Mouse (Mus musculus) kidney, postnatal 25 days (tissue): ENCODE data around the gene Tex44.
A peak's percentile ranks its signal among the peaks of the same experiment; 100 is the strongest.

Experiments
- DNase-seq, 2 experiments: peaks; one replicate each; pipeline ENCODE4 v3.0.0; 2021; ENCODE audit warnings: mixed read lengths in 2 of 2

Tex44 gene

DNA sequence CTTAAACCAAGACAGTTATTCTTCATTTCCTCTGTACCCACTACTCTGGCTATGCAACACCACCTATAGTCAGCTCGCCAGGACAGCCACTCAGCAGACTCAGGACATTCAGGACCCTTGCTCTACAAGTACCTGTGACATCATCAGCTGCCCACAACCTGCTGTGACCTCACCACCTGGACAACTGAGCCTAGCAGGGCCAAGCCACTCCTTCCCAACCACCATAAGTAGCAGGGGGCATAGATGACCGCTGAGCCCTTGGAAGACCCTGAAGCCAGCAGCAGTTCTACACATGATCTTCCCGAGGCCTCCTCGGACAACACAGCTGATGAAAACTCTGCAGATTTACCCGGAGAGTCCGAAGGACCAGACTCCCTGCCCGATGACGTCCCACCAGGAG is at the start of gene Tex44, which contains the start of gene Nmur1:
Gene Tex44, plus strand, starts transcription at position 202 of the 400 bp plus-strand sequence.
Gene Nmur1, minus strand, starts transcription at position 101 of the 400 bp plus-strand sequence.
- no peak for DNase-seq

DNA sequence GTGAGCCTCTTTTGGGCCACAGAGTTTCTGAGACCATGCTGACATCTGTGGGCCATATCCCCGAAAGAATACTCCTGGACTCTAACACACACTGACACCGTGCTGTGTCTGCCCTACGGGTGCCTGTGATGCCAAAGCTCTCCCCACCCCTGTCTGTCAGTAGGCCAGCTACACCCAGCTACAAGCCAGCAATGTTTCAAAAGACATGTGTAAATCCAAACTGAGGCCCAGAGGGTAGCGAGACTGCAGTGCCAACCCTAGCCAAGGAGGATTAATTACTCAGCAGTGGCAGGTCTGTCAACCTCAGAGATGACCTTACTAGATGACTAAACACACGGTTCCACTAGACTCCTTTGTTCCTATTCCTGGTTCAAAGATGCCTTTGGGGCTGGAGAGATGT is 49.8 kb upstream of the Tex44 start:
- no peak for DNase-seq

DNA sequence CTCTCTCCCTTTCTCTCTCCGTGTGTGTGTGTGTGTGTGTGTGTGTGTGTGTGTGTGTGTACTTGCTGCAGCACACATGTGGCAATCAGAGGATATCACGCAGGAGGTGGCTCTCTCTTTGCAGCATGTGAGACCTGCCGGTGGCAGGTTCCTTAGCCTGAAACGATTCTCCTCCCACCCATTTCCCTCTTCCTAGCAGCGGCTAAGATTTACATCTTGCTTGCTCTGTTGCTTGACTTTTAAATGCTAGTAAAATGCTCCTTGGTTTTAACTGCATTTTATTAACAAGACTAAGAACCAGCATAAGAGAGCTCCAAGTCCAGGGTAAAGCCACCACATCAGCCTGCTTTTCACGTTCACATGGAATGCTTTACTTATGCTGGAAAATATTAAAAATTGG is 47.5 kb upstream of the Tex44 start:
- DNase-seq: no peak

DNA sequence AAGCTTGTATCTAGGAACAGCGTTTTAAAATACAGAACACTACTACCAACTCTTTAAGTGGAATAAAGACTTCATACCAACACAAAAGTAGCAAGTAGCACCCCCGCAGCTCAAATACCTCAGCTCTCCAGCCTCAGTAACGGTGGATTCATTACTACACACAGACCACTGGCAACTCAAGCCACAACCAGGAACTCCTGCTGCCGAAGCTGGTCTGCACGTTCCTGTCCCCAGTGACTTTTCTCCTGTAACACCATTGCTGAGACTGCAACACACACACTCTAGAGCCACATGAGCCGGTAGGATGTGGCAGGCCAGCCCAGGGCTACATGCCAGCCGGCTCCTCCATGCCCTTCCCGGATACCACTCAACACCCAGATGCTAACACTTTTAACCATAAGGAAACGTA is 47.0 kb upstream of the Tex44 start:
- no peak for DNase-seq

DNA sequence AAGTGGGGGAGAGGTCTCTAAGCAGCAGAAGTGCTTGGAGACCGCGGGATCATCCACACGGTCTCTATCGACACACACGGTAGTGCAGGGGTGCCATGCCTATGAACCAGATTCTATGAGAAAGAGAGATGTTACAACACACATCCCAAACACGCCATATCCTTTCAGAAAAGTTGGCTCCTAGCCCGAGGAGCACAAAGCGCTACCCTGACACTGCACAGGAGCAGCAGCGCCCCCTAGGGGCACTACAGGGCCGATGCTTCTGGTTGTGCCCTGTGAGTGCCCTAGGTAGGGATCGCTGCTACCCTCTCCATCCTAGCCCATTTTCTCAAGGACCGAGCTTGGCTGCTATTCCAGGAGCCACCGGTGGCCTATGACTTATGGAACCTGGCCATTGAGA is 45.1 kb upstream of the Tex44 start:
- DNase-seq: peak in 1 of 2 experiments; percentile 32

DNA sequence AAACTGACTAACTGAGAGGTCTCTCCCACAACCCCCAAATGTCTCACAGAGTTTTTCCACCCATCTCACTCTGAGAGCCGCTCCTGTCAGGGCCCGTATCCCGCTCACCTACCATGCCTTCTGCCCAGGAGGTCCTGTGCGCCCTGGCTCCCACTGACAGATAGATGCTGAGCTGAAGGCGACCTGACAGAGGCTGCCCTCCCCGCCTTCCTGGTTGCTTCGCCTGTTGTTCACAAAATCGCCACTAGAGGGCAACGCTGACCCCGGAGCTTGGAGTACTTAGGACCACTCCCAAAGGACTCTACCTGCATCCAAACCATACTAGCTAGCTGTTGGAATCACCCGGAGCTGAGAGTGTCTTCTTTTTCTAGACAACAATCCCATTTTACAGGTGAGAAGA is 36.9 kb upstream of the Tex44 start:
- peak; percentile 65 to 81 for DNase-seq

DNA sequence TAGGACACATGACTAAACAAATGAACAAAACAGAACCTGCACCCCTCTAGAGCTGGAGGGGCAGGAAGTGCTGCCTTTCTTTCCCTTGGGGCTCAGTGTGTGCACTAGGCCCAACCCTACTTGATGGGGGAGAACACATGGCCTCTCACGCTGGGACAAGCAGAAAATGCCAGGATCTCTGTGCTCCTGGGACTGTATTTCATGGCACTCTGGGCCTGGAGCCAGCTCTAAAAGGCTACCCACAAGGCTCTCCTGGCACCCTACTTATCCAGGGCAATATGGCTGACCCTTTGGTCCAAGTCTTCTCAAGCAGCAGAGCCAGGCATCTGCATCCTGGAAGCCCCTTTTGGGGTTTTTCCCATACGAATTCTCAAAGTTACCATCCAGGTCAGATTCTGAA is 34.7 kb upstream of the Tex44 start:
- DNase-seq: no peak

DNA sequence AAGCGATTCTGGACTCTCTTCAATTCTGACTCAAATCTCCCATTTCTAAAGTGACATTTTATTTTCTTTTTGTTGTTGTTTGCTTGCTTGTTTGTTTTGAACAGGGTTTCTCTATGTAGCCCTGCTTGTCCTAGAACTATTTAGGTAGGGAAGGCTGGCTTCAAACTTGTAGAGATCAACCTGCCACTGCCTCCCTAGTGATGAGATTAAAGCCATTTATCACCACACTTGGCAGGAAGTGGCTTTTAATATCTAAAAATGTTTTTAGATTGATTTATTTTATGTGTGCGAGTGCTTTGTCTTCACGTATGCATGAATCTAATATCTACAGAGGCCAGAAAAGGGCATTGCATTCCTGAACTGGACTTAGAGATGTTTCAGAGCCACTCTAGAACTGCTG is 32.9 kb upstream of the Tex44 start:
- DNase-seq: no peak

DNA sequence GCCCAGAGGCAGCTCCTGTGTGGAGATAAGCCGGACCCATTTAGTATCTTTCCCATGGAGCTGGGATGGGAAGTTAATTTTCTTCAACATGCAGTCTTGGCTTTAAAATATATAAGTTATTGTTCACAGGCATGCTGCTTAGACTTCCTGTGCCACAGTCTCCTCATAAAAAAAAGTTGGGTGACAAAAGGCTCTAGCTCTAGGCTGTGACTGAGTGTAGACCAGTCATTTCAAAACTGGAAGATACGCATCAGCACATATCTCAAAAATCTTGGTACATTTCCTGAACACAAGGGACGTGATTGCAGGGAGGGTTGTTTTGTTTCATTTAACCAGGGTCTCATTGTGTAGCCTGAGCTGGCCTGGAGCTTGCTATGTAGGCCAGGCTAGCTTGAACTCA is 31.9 kb upstream of the Tex44 start:
- DNase-seq: no peak

DNA sequence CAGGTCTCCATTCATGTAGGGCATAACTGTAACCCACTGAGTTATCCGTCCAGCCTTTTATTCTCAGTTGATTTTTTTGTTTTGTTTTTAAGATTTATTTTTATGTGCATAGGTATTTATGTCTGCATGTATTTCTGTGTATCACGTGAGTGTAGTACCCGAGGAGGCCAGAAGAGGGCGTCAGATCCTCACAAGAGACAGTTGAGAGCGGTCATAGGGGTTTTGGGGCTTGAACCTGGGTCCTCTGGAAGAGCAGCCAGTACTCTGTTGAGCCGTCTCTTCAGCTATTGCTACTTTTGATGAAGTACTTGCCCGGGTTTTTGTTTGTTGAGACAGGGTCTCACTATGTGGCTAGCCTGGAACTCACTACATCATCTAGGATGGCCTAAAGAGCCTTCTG is 30.2 kb upstream of the Tex44 start:
- DNase-seq: peak in 1 of 2 experiments; percentile 11

DNA sequence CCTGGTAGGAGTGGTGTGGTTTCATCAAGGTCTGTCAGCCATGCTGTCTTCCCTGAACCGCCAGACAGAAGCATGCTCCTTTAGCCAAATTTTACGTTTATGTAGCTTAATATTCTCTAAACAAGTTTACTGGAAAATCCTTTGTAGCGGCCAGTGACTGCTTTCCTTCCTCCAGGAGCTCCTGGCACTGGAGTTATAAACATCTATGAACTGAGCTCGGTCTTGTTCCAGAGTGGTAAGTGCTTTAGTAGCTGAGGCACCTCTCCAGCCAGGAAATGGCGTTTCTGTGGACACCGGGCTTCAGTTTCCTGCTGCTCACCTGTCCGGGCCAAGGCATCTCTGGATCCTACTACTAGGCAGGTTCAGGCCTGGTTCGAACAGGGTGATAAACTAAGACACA is 28.5 kb upstream of the Tex44 start:
- no peak for DNase-seq

DNA sequence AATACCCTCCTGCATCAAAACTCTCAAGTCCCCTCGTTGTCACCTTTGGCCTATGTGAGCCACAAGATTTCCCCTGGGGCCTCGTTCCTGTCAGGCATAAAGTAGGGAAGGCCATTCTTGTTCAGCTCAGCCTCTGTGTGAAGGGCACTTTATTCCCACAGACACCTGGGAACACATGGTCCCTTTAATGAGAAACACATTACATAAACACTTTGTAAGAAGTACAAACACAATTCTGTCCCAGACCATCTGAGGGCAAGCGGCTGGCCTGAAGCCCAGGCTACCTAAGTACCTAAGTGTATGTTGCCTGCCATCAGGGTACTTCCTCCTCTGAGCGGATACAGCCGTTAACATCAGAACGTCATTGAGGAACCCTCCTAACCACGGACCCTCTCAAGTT is 27.9 kb upstream of the Tex44 start:
- no peak for DNase-seq

DNA sequence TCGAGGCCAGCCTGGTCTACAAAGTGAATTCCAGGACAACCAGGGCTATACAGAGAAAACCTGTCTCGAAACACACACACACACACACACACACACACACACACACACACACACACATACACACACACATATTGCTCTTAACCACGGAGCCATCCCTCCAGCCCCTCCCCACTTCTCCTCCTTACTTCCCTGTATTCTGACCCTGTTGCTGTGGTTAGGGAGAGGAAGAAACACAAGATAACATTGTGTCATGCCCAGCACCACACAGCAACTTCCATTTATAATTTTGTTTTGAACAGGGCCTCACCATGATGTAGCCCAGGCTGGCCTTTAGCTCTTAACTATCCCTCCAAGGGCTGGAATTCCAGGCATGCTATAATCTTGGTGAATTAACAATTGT is 26.8 kb upstream of the Tex44 start:
- no peak for DNase-seq

DNA sequence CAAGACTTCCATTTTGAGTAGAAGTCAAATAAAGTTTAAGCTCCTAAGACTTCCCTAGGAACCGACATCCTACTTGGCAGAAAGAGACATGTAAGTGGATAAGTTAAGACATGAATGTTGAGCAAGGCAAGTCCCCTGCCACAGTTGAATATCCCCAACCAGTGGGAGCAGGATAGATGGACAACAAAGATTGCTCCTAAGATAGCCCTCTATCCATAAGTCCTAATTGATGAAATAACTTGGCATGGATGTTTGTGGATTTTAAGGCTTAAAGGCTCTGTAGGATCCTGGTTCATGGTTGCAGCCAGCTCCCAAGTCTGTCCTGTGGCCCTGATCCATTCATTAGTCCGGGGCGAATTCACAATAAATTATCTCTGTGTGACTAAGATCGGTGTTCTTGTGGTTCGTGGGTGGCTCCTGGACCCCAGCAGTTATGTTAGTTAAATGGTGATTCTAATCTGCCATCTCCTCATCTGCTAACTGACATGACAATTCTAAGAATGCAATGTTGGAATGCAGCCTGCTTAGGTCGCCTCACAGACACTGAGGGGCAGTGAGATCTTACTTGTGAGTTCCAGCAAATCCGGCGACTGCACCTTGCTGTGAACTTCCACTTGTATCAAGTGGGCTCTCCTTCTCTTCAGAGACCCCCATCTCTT is 25.9 kb upstream of the Tex44 start:
- DNase-seq: no peak

DNA sequence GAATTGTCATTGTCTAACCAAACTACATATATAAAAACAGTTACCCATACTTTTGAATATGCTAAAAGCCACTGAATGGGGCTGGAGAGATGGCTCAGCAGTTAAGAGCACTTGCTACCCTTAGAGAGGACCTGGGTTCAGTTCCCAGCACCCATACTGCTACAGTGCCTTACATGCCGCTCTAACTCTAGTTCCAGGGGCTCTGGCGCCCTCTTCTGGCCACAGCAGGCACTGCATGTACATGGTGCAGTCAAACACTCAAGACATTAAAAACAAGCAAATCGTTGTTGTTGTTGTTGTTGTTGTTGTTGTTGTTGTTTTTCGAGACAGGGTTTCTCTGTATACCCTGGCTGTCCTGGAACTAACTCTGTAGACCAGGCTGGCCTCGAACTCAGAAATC is 21.3 kb upstream of the Tex44 start:
- peak in 1 of 2 experiments; percentile 13 for DNase-seq

DNA sequence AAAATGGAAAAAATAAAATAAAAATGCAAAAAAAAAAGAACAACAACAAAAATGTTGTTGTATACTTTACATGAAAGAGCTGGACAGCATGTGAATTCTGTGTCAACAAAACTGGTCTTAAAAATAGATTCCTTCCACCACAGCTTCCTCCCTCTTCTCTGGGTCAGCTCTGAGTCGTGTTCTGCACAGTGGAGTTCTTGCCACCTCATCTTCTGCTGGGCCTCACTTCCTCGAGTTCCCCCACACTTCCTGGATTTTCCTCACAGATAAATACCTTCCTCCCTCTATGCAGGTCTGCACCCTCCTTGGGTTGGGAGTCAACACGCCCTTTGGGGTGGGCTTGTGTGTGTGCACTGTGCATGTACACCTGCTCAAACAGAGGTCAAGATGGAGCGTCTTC is 19.8 kb upstream of the Tex44 start:
- DNase-seq: no peak

DNA sequence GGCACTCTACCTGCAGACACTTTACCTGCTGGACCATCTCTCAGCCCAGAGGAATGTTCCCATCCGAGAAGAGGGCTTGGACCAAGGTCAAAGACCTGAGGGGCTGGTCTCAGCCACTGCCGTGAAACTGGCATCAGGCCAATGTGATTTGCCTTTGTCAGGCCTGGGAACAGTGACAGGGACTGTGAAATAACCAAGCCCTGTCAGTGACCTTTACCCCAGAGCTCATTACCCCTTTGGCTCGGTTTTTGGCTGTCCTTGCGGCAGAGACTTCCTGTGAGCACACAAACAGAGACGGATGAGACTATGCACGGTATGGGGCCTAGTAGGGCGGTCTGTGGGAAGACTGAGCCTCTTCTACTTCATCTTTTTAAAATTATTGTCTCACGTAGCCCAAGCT is 19.2 kb upstream of the Tex44 start:
- peak; percentile 58 to 80 for DNase-seq

DNA sequence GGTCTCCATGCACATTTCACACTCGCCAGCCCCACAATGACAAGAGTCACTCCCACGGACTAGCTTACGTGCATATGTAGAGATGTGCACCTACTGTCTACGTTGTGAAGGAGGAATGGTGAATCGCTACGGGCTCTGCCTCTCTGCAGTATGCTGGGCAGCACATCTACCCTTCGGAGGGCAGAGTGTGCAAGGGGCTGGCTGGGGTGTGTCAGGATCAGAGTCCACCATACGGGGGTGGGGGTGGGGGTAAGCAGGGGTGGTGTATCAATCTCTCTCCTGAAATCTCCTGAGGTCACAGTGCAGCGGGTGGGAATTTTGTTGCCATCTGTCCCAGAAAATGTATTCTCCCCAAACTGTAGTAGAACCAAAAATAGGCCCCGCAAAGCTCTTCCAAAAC is 17.6 kb upstream of the Tex44 start:
- DNase-seq: no peak

DNA sequence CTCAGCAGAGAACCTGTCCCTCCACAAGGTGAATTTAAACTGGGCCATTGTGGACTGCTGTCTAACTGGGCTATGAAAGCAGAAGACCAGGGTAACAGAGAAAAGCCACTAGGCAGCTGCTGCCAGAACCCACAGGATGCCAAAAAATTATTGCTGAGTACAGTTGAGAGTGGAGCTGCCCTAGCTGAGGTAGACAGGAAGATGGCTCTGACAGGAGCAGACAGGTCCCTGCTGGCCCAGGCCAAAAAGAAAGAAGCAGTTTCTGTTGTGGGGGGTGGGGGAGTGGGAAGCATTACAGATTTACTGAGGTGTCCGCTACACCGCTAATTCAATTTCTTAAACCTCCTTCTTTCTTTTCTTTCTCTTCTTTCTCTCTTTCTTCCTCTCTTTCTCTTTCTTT is 16.7 kb upstream of the Tex44 start:
- DNase-seq: no peak

DNA sequence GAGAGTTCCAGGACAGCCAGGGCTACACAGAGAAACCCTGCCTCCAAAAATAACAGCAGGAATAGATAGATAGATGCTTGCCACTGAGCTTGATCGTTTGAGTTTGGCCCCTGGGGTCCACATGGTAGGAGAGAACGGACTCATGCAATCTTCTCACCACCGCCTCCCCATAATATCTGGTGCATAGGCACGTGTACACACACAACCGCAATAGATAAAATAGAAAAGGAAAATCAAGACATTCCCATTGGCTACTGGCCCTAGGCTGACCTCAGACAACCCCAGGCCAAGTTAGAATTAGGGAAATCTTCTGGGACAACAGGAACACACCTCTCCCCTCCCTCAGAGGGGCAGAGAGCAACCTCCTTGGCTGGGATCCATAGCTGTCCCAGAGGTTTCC is 11.4 kb upstream of the Tex44 start:
- no peak for DNase-seq

DNA sequence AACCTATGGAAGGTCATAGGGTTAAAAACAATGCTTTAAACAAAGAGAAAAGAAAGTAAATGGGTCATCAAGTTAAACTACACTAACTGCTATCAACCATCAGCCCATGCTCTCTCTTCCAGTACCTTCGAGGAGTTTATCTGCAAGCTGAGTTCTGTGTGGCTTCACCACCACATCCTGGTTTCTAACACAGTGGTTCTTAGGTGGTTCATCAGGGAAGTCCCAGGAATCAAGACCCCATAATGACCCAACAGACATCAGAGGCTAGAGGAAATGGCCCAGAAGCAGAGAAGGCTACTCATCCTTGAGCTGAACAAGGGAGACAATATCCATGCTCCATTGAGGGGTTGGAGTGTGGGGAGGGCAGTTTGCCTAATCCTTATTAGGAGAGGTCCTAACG is 11.0 kb upstream of the Tex44 start:
- no peak for DNase-seq

DNA sequence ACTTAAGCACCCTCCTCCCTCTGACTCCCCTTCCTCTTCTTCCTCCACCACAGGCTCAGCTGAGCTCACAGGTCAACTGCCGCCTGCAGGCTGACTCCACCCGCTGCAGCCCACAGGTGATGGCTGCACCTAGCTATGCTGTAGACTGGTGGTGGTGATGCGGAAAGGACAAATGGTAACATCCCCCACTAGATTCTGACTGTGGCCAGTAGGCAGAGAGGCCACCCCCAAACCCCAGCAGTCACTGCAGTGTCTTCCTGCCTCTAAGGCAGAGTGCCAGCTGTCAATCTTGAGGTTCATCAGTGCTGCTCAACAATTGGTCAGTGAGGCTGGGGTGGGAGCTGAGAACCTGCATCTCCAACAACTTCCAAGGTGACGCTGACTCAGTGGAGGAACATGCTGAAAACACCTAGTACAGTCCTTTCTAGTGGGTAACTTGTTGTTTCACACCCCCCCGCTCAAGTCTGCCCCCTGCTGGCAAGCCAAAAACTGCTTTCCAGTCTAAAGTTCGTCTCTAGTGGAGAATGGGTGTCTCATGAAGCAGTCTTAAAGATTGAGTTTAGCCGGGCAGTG is 10.4 kb upstream of the Tex44 start:
- DNase-seq: no peak

DNA sequence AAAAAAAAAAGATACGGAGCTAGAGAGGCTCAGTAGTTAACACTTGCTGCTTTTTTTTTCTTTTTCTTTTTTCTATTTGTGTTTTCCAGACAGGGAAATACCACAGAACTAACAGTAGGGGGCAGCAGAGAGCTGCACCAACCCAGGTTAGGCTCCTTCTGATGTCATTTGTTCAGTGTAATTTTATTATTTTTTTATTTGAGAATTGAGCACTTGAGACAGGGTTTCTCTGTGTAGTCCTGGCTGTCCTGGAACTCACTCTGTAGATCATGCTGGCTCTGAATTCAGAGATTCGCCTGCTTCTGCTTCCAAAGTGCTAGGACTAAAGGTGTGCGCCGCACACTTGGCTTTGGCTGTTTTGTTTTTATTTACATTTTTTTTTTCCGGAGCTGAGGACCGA is 9.8 kb upstream of the Tex44 start:
- no peak for DNase-seq

DNA sequence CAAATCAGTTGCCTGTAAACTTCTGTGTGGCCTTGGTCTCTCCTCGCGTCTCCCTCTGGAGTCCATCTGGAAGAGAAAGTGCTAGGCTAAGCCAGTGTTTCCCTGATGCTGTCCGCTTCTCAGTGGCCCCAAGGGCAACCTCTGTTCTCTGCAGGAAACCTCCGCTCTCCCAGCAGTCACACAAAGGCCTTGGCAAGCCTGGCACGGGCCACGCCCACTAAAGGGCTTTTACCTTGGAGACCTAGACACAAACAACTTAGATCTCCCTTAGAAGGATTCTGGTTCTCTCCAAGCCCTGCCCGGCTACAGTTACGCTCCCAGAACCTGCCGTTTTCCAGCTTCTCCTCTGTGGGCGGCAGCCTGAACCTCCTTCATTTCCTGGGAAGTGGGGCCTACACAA is 5.1 kb upstream of the Tex44 start:
- DNase-seq: peak; percentile 32 to 49

DNA sequence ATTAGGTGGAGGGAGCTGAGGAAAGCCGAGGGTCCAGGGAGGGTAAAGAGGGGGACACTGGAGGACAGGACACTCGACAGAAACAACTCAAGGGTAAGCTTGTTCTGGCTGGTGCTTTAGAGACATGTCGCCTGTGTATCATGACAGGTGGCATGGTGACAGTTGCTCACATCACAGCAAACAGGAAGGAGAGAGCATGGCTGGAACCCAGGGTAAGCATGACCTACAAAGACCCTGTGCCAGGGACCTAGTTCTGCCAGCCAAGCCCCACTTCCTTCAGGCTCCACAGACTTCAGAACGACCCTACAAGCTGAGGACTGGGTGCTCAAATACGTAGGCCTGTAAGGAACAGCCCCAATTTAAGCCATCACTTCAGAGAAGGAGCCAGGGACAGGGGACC is 2.2 kb upstream of the Tex44 start:
- no peak for DNase-seq
